Mouse (Mus musculus): ENCODE results near the gene Gm5141.
"Not testable (repeated sequence)": the region's sequence is repeated elsewhere in the genome, so short reads cannot be mapped to it uniquely, and the experiment has no call there.

GRCm38 (mm10) chr13:62763806-62764205 is 21.8 kb downstream of the Gm5141 start:
- not testable (repeated sequence) for TF ChIP-seq GATA1 (IDR thresholded peaks at IDR 0.05; ENCODE audit: borderline replicate concordance, low read length); FLI1 (IDR thresholded peaks at IDR 0.05; ENCODE audit: low read length)

Measured in megakaryocyte, embryonic 14.5 days (primary cell).